Mouse (Mus musculus) liver, postnatal 0 days (tissue): ENCODE results near the gene Zdhhc4.

ENCODE experiments used
- CTCF ChIP-seq: sonication (generic); IDR thresholded peaks from 2 replicates; pipeline ENCODE4 v1.5.1; 2016; ENCODE audit warnings: antibody characterized with exemption, low read depth
- EP300 ChIP-seq: IDR thresholded peaks from 2 replicates; pipeline ENCODE4 v1.6.1; 2016; ENCODE audit warnings: antibody characterized with exemption, low read depth, mild to moderate bottlenecking

GRCm38 (mm10) chr5:143299686-143300085, 29.4 kb downstream of the Zdhhc4 start:
- TF ChIP-seq CTCF: peak; percentile 88
- TF ChIP-seq EP300: no peak
